Comparison of ENCODE assay signal across 28 mouse cellular contexts in the genomic region with DNA sequence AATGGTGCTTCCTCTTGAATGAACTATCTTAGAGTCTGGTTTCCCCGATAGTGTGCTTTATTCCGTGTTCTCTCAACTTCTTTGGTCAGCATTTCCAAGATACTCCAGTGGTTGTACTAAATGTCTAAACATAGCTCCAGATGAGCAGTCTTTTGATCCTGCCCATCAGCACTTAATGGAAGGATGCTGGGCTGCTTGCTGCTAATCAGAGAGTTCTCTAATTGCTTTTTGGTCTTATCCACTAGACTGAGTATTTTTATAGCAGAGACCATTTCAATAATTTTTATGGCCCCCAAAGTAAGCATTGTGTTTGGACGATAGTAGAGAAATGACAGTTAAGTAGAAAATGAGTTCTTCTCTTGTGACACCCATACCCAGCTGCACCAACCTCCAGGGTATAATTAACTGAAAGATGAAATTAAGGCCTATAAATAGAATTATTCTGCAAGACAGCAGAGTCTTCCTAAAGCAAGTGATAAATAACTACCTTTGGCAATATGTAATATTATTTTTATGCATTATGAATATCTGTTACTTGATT.
"Had no signal": no experiment of that assay in that cellular context is flagged by ENCODE, and none has a peak within 500 bp of the region (broad histone marks: within the 10 kb centered on the region; RNA-seq: fewer than 3 reads in every experiment).

No protein-coding gene starts in this region.

- H3K27me3 ChIP-seq: embryonic facial prominence, embryonic 12.5 days; embryonic facial prominence, embryonic 13.5 days; embryonic facial prominence, embryonic 15.5 days; forebrain, embryonic 12.5 days; forebrain, embryonic 13.5 days; forebrain, embryonic 15.5 days had no signal

- DNase-seq: cerebellum, adult 2 months; cerebellum, adult 8-10 months; cerebellum, adult 9-10 months; cerebellum, adult 9-11 months; cerebellum, postnatal 10 days; cerebellum, postnatal 14 days; cerebellum, postnatal 25 days; cerebellum, postnatal 36 days; embryo, embryonic 11 days; forebrain, postnatal 0 days; gastrocnemius, adult 2 months; gastrocnemius, postnatal 10 days; gastrocnemius, postnatal 14 days; gastrocnemius, postnatal 25 days; gastrocnemius, postnatal 36 days; heart, adult 11 months; heart, adult 18-20 months had no signal

- H3K4me2 ChIP-seq: embryonic facial prominence, embryonic 12.5 days; embryonic facial prominence, embryonic 13.5 days; embryonic facial prominence, embryonic 15.5 days; forebrain, embryonic 12.5 days; forebrain, embryonic 13.5 days; forebrain, embryonic 15.5 days had no signal

- H3K27ac ChIP-seq: embryonic facial prominence, embryonic 10.5 days; embryonic facial prominence, embryonic 12.5 days; embryonic facial prominence, embryonic 13.5 days; embryonic facial prominence, embryonic 15.5 days; forebrain, embryonic 10.5 days; forebrain, embryonic 12.5 days; forebrain, embryonic 13.5 days; forebrain, embryonic 15.5 days; gastrocnemius, adult 2 months had no signal

- H3K9ac ChIP-seq: embryonic facial prominence, embryonic 12.5 days; embryonic facial prominence, embryonic 13.5 days; embryonic facial prominence, embryonic 15.5 days; forebrain, embryonic 12.5 days; forebrain, embryonic 13.5 days; forebrain, embryonic 15.5 days; forebrain, postnatal 0 days had no signal

- H3K36me3 ChIP-seq: embryonic facial prominence, embryonic 10.5 days; embryonic facial prominence, embryonic 12.5 days; embryonic facial prominence, embryonic 13.5 days; embryonic facial prominence, embryonic 15.5 days; forebrain, embryonic 10.5 days; forebrain, embryonic 12.5 days; forebrain, embryonic 15.5 days had no signal

- ATAC-seq: forebrain, embryonic 13.5 days; forebrain, embryonic 14.5 days; forebrain, embryonic 15.5 days; forebrain, embryonic 16.5 days; forebrain, postnatal 0 days had no signal

- H3K9me3 ChIP-seq: embryonic facial prominence, embryonic 10.5 days; embryonic facial prominence, embryonic 12.5 days; embryonic facial prominence, embryonic 13.5 days; embryonic facial prominence, embryonic 15.5 days; forebrain, embryonic 10.5 days; forebrain, embryonic 12.5 days; forebrain, embryonic 13.5 days; forebrain, embryonic 15.5 days had no signal

- H3K4me3 ChIP-seq: embryonic facial prominence, embryonic 10.5 days; embryonic facial prominence, embryonic 12.5 days; embryonic facial prominence, embryonic 13.5 days; embryonic facial prominence, embryonic 15.5 days; erythroblast, embryonic 14.5 days; forebrain, embryonic 10.5 days; forebrain, embryonic 12.5 days; forebrain, embryonic 13.5 days; forebrain, embryonic 15.5 days; gastrocnemius, adult 2 months had no signal

- H3K4me1 ChIP-seq: embryonic facial prominence, embryonic 12.5 days; embryonic facial prominence, embryonic 15.5 days; forebrain, embryonic 12.5 days; forebrain, embryonic 13.5 days; forebrain, embryonic 15.5 days had no signal
